Mouse (Mus musculus): ENCODE results near the gene Mindy2.
"Not testable (repeated sequence)": the region's sequence is repeated elsewhere in the genome, so short reads cannot be mapped to it uniquely, and the experiment has no call there.

The Mindy2 gene

GRCm38 (mm10) chr9:70584641-70585040 lies 72.3 kb downstream of the Mindy2 start:
- no peak for DNase-seq (ENCODE audit: low spot score in 2 of 2)

GRCm38 (mm10) chr9:70580956-70581355 lies 76.0 kb downstream of the Mindy2 start:
- DNase-seq (ENCODE audit: low spot score in 2 of 2): no peak

DNA sequence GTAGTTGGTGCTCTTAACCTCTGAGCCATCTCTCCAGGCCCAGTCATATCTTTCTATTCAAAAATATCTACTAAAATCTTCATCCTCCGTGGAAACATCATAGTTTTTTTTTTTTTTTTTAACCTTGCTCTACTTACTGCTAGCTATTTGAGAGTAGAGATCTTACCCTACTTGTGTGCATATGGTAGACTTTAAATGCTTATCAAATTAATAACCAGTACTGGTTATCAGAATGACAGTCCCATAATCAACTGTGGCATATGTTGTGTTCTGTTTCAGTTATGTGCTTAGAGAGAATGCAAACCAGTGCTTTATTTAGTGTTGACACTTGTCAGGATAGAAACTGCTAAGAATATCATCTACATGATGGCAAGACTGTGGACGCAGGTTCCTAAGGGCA lies 78.9 kb downstream of the Mindy2 start:
- DNase-seq (ENCODE audit: low spot score in 2 of 2): no peak

DNA sequence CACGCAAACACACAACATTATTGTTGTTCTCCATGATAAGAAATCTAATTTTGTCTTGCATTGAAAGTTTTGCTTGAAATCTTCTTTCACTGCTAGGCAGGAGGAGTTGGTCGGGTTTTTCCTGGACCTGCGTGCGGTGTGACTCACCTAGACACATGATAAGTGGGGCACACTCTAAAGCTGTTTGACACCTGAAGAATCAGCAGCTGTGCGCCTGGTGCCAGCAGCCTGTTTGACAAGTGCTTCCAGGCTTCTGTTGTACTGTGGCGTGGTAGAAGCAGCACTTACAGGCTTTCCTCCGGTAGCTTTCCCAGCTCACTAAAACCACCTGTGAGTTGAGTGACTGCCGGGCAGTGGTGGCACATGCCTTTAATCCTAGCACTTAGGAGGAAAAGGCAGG lies 86.6 kb downstream of the Mindy2 start:
- no peak for DNase-seq (ENCODE audit: low spot score in 2 of 2)

GRCm38 (mm10) chr9:70567651-70568050 lies 89.3 kb downstream of the Mindy2 start:
- DNase-seq (ENCODE audit: low spot score in 2 of 2): no peak

- no peak for DNase-seq (ENCODE audit: low spot score in 2 of 2)
Measured at GRCm38 (mm10) chr9:70562825-70563224, 94.1 kb downstream of the Mindy2 start.

GRCm38 (mm10) chr9:70556796-70557195 lies 100.2 kb downstream of the Mindy2 start:
- DNase-seq (ENCODE audit: low spot score in 2 of 2): no peak

DNA sequence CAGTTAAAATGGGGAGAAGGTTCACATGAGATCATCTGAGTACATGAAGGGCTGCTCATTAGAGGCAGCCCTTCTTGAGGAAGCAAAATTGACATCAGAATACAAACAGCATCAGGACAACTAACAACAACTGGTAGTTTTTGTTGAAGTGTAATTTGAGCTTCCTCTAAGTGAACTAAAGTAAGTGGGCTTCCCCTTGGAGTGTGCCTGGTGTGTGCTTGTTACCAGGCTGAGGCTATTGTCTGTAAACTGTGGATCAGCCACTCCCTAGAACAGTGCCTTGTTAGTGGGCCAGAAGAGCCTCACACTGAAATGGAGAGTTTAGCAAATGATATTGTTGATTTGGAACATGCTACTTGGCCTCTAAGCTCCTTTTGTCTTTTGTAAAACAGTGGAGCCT lies 101.5 kb downstream of the Mindy2 start:
- no peak for DNase-seq (ENCODE audit: low spot score in 2 of 2)

DNA sequence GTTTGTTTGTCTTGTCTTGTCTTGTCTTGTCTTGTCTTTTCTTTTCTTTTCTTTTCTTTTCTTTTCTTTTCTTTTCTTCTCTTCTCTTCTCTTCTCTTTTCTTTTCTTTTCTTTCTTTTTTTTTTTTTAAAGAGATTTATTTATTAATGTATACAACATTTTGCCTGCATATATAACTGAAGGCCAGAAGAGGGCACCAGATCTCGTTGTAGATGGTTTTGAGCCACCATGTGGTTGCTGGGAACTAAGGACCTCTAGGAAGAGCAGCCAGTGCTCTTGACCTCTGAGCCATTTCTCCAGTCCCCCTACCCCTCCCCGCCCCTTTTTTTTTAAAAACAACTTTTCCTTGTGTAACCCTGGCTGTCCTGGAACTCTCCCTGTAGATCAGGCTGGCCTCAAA lies 104.7 kb downstream of the Mindy2 start:
- not testable (repeated sequence) for DNase-seq (ENCODE audit: low spot score in 2 of 2)

GRCm38 (mm10) chr9:70551524-70551923 lies 105.5 kb downstream of the Mindy2 start:
- no peak for DNase-seq (ENCODE audit: low spot score in 2 of 2)

All from spleen, postnatal 14 days (tissue).